Mouse (Mus musculus): ENCODE data around the gene Otx2. TPM values are rescaled to one million over a fixed set of nuclear protein-coding genes. Genes with fewer than 3 reads are reported as not detected.

Gene Otx2
- polyA plus RNA-seq, 1 experiment from 2014 or later, result not detected

Other genes with a start within 250 kb of the Otx2 start
- gene Tmem260, start 227.7 kb downstream of the Otx2 start, polyA plus RNA-seq (2015; fragmentation: Nextera tagmentation; extraction: Ambion mirVana), result 19.4 and 20.4 TPM in 2 replicates

Measured in kidney, embryonic 15.5 days (tissue).